Mouse (Mus musculus) cerebellum, adult 11 months (tissue): Measurements from ENCODE around the gene Ankrd39.
"Not testable (repeated sequence)": the region's sequence is repeated elsewhere in the genome, so short reads cannot be mapped to it uniquely, and the experiment has no call there.

Experiments used
- DNase-seq: peaks from one replicate; pipeline ENCODE4 v3.0.0; 2022

Gene Ankrd39

DNA sequence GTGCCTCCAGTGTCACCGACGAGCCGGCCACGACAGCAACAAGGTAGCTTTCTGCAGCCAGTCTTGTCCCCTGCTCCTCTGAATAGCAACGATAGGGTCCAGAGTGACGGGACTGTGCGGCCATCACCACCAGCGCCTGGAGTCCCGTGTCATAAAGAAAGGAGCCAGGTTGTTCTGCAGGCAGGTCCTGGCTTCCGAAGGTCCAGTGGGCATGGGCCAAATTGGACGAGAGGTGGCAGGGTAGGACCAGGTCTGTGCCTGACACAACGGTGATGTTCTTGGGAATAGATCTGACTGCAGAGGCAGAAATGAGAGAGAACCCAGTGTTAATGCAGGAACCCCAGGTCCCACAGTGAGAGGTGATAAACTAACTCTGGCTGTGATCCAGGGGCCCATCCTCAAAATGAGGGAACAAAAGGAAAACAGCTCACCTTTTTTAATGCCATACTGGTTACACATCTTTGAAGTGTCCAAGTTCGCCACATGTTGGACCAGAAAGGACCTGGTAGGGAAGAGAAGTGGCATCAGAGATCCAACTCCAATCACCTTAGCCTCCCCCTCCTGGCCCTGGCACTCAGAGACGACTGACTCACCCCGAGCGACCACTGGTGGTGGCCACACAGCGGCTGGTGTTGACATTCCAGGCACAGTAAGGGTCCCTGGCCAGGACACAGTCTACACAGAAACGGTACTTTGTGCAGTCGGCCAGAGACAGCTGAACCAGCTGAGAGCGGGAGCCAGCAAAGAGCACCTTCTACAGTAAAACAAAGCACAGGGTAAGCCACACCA, 3.0 kb upstream of the Ankrd39 start:
- DNase-seq: peak; percentile 60

DNA sequence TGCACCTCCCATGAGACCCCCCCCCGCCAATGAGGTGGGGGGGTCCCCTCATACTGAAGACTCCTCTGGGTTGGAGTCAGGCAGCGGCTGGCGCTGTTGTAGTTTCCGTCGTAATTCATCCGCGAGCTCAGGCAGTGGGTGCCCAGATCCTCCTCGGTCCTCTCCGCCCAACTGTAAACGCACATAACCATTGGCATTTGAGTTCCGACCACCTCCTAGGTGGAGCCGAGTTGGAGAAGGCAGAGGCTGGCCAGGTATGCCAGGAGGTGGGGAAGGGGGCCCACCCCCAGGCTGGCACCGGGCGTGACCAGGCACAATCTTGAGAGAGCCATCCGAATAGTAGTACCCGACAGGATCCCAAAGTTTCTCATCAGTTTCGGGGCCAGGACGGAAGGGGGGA, 2.2 kb upstream of the Ankrd39 start:
- DNase-seq: no peak

GRCm38 (mm10) chr1:36548771-36549170, 1.5 kb upstream of the Ankrd39 start:
- DNase-seq: no peak

DNA sequence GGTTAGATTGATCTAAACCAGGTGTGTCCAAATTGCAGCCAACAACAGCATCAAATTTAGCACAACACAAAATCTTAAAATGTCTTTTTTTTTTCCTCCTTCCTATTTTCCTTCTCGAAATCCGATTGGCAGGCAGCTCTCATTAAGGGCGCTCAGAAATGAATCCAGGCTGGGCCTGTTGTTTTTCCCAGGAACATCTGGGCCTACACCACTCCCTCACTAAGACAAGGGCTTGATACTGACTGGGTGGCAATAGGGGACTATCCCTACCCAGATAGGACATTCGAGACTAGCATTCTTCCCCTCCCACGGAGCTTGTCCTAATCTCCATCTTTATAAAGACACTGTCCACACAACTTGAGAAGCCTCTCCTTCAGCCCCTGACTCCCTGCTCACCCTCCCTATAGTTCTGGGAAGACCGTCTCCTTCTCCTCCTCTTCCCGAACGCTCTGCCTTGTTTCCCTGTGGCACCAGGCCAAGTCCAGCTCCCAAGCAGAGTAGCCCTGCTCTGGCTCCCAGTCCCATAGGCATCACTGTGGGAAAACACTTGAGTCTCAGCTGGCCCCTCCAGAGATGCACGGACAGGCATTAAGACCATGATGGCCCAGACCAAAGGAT, 845 bp upstream of the Ankrd39 start:
- no peak for DNase-seq

GRCm38 (mm10) chr1:36545845-36546600, 1.2 kb downstream of the Ankrd39 start:
- DNase-seq: no peak

DNA sequence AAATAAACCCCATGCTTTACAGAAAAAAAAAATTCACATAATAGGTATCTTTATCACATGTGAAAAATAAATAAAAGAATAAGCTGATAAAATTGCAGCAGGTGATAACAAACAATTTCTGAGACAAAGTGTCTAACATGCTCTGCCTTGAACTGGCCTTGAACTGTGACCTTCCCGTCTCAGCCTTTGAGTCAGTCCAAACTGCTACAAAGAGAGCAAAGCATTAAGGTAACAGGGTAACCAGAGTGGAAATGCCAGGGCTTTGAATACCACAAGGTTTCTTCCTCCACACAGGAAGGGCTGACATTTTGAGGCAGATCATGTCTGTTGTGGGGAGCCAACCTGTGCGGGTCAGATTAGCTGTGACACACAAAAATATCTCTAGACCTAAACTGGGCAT, 1.9 kb downstream of the Ankrd39 start:
- no peak for DNase-seq

DNA sequence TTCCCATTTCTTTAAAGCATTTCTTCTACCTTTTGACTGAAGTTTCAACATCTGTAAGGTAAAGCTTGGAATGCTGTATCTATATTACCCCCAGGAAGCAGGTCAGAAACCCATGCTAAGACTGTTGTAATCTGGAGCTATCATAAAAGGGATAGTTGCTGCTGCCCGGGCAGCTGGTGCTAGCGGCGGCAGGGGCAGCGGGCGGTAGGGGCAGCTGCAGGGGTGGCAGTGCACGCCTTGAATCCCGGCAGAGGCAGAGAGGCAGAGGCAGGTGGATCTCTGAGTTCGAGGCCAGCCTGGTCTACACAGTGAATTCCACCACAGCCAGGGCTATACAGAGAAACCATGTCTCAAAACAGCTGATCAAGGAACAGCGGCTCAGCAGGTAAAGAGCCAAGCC, 4.3 kb downstream of the Ankrd39 start:
- DNase-seq: no peak

GRCm38 (mm10) chr1:36541844-36542243, 5.4 kb downstream of the Ankrd39 start:
- peak; percentile 61 for DNase-seq

GRCm38 (mm10) chr1:36540807-36541206, 6.4 kb downstream of the Ankrd39 start:
- DNase-seq: no peak

GRCm38 (mm10) chr1:36540132-36540531, 7.1 kb downstream of the Ankrd39 start:
- DNase-seq: no peak

GRCm38 (mm10) chr1:36539186-36539585, 8.1 kb downstream of the Ankrd39 start, which contains the start of gene Gm42417:
TSS of gene Gm42417 (minus strand) at chr1:36539429.
- no peak for DNase-seq

- DNase-seq: no peak
Observed at GRCm38 (mm10) chr1:36538727-36539126, 8.5 kb downstream of the Ankrd39 start.

DNA sequence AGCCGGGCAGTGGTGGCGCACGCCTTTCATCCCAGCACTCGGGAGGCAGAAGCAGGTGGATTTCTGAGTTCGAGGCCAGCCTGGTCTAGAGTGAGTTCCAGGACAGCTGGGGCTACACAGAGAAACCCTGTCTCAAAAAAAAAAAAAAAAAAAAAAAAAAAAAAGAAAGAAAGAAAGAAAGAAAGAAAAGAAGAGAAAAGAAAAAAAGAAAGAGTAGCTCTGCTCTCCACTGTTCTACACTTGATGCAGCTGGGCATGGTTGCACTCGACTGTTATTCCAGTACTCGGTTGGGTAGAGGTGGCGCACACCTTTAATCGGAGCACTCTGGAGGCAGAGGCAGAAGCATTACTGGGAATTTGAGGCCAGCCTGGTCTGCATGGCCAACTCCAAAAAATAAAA, 10.5 kb downstream of the Ankrd39 start, which contains the start of gene Ankrd23:
Gene Ankrd23 (minus strand): TSS at position 101 of the 400 bp plus-strand sequence.
- DNase-seq: not testable (repeated sequence)

DNA sequence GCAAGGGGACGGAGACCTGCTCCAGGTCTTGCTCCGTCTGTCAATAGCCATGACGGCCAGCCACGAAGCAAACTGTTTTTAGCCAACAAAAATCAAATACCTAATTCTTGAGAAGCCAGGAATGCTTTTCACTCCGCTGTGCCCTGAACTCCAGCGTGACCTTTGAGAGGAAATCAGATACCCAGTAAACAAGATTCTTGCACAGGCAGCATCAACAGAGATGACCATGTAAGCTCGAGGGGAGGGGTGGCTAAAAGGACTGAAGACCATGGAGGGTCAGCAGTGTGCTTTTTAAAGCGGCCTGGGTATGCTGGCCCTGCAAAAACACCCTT, 10.9 kb downstream of the Ankrd39 start:
- no peak for DNase-seq

DNA sequence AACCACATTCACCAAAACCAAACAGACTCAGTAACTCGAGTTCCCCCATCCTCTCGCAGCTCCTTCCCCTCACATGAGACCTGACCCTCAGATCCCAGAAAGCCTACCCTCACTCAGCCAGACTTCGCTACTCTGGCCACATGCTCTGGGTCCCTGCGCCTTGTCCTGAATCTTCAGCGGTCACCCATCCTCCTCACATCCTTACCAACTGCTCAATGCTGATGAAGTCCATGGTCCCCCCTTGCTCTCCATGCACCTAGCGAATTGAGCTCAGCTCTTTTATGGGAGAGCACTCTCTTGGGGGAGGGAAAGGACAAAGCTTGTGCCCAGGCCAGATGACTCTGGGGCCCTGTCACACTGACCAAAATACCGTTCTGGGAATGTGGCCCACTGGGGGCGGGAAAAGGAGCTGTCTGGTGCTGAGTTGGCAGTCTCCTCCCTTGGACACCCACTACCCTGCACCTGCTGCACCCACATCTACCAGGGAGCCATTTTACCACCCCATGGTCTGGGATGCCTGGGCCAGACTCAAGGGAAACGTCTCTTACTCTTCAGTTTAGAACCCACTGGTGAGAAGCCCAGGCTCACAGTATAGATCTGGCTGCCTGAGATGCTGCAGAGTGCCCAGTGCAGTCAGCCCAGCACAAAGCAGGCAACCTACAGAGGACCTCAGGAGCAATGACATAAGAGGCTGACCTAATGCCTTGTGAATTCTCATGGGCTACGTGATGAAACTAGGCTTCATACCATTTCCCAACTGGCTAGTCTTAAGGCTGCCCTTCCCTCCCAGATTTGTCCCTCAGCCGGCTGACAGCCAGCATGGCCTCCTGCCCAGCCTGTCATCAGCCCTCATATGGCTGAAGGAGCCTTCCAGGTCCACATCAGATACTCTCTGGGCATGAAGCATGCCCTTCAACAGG, 11.5 kb downstream of the Ankrd39 start:
- DNase-seq: peak; percentile 58

DNA sequence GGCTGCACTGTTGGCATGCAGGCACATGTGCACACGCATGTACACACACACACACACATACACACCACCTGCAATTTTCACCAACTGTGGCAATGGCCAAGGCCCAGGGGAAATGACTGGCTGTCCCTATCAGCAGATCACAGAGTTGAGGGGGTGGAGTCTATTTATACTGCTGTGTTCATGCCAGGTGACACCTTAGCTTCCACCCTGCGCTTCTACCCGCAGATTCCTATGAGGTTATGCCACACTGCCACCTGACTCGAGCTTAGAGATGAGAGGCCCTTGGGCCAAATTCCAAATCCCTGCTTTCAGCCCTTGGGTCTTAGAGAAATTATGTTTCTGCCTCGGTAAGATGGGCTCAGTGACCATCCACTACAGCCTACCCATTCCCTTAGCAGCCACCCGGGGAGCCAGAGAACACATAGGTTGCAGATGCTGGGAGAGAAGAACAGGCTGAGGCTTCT, 12.6 kb downstream of the Ankrd39 start:
- DNase-seq: no peak

GRCm38 (mm10) chr1:36533546-36533945, 13.7 kb downstream of the Ankrd39 start:
- no peak for DNase-seq

DNA sequence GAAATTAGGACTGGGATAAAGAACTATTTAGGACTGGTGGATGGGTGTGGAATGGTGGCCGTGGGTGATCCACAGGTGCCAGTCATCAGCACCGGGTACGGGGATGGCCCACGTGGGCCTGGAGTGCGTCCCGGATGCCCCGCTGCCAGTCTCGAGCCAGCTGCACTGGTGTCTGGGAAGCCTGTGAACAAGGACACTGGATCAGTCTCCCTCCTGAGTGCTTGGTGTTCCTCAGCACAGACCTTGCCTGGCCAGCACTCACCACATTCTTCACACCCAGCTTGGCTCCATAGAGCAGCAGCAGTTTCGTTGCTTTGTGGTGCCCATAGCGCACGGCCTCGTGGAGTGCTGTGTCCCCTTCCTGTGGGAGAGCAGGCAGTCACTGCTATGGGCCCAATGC, 15.8 kb downstream of the Ankrd39 start:
- no peak for DNase-seq

GRCm38 (mm10) chr1:36530962-36531361, 16.3 kb downstream of the Ankrd39 start:
- DNase-seq: no peak

- DNase-seq: no peak
Observed at GRCm38 (mm10) chr1:36530485-36530884, 16.8 kb downstream of the Ankrd39 start.

DNA sequence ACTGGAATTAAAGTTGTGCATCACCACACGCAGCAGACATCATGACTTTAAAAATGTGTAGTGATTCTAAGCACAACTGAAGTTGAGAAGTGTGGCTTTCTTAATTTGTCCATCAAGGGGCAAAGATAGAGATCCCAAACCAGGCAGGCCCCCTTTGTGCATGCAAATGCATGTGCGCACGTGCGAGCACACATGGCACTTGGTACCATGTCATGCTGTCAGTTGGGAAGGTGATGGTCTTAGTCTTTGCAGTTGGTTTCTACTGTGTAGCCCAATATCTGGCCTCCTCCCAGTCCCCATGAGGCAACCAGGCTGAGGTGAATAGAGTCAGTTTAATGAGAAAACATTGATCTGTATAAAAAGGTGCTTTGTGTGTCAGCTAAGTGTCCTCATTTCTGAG, 17.4 kb downstream of the Ankrd39 start:
- no peak for DNase-seq

DNA sequence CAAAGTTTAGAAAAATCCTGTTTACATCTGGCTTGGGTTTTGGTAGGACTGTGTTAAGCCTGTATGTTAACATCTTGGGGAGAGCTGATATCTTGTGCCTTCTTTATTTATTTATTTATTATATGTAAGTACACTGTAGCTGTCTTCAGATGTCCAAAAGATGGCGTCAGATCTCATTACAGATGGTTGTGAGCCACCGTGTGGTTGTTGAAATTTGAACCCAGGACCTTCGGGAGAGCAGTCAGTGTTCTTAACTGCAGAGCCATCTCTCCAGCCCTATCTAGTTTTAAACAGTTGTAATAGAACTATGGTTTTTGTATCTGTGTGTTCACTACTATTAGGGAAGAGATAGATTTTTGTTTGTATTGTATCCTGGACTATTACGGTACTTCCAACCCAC, 18.0 kb downstream of the Ankrd39 start:
- no peak for DNase-seq

DNA sequence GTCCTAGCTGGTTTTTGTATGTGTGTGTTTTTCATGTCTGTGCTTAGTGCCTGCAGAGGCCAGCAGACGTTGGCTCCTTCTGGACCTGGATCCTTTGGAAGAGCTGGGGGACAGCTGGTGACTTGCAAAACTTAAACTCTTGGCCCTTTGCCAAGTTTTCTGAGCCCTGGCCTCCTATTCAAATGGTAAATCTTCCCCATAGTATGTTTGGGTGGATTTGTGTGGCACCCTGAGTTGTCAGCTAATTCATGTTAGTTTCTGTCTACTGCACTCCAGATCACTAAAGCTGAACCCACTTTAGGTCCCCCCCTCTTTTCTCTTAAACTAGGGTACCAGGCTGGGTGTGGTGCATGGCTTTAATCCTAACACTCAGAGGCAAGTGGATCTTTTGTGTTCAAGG, 18.9 kb downstream of the Ankrd39 start:
- DNase-seq: no peak
